Mouse (Mus musculus) spleen, adult 2 months (tissue): ENCODE measurements around the gene Fndc8. TPM values are rescaled to one million over a fixed set of nuclear protein-coding genes. Genes with fewer than 3 reads are reported as not detected.
A peak's percentile ranks its signal among the peaks of the same experiment; 100 is the strongest.

Experiments
- DNase-seq, 2 experiments: peaks; one replicate each; pipeline versions ENCODE4 v3.0.0 to v3.0.0-alpha.2; 2012 to 2021; ENCODE audit warnings: low spot score in 2 of 2, low read depth in 1 of 2
- H3K27ac ChIP-seq: fragments of 200-500 bp; 2 replicates; pipeline ENCODE4 v1.5.1; 2012; ENCODE audit warnings: low read length, inconsistent platforms; ENCODE audit not compliant: insufficient read depth
- H3K27me3 ChIP-seq: fragments of 200-500 bp; 2 replicates; pipeline ENCODE4 v1.6.1; 2012; ENCODE audit warnings: mild to moderate bottlenecking, moderate library complexity, low read length, inconsistent platforms; ENCODE audit not compliant: control insufficient read depth, insufficient read depth
- H3K36me3 ChIP-seq: fragments of 200-500 bp; 2 replicates; pipeline ENCODE4 v1.6.1; 2012; ENCODE audit warnings: mild to moderate bottlenecking, low read length, inconsistent platforms; ENCODE audit not compliant: control insufficient read depth, insufficient read depth
- H3K4me1 ChIP-seq: fragments of 200-500 bp; 2 replicates; pipeline ENCODE4 v1.6.1; 2011; ENCODE audit warnings: inconsistent platforms; ENCODE audit not compliant: control insufficient read depth, insufficient read depth, insufficient read length
- H3K4me3 ChIP-seq: fragments of 200-500 bp; 2 replicates; pipeline ENCODE4 v1.5.1; 2011; ENCODE audit warnings: mild to moderate bottlenecking, inconsistent platforms; ENCODE audit not compliant: insufficient read depth, insufficient read length; ENCODE audit errors: extremely low read depth
- CTCF ChIP-seq: fragments of 200-500 bp; IDR thresholded peaks from 2 replicates; pipeline ENCODE4 v1.5.1; 2011; ENCODE audit warnings: mild to moderate bottlenecking, inconsistent platforms; ENCODE audit not compliant: insufficient read depth, insufficient read length, insufficient replicate concordance; ENCODE audit errors: extremely low read depth
- POLR2A ChIP-seq: fragments of 200-500 bp; IDR thresholded peaks from 2 replicates; pipeline ENCODE4 v1.6.1; 2011; ENCODE audit warnings: low read depth, low read length, inconsistent platforms
- WGBS: fragments of 180-500 bp; shearing (Covaris S2); methylation state at CpG from one replicate; pipeline ENCODE4 v1.1.7; 2018; 5-methylcytosine and 5-hydroxymethylcytosine counted together
- polyA plus RNA-seq: library from polyadenylated mRNA; depleted of rRNA; stranded (reverse); fragments of >200 nt; gene quantifications from 2 replicates; pipeline ENCODE4 v1.2.3, GENCODE M21; 2012; rRNA removed

Gene Fndc8
- polyA plus RNA-seq, 1 experiment, result 0.07 TPM

DNA sequence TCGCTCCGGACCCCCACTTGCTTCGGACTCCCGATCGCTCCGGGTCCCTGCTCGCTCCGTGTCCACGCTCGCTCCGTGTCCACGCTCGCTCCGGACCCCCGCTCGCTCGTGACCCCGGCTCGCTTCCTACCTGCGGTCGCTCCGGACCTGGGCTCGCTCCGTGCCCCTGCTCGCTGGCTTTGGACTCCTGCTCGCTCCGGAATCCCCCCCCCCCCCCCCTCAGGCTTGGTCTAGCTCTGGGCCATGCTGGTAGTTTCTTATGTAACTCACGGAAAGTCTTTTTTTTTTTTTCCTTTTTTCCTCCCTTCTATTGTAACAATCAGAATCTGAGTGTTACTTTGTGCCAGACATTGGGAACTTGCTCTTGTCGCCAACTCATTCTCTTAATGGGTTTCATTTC, 41.3 kb downstream of the Fndc8 start:
- TF ChIP-seq CTCF (no peak), POLR2A (no peak)
- WGBS, result 3% methylated on average over 29 of the region's 29 CpGs
- Histone ChIP-seq H3K36me3 (no peaks in the 10 kb centered on the region), H3K27me3 (peaks cover 26% of the 10 kb centered on the region), H3K27ac (no peak overlapping the region), H3K4me1 (peaks cover 7% of the 10 kb centered on the region), H3K4me3 (peak overlapping the region; percentile 50)
- DNase-seq, result no peak

DNA sequence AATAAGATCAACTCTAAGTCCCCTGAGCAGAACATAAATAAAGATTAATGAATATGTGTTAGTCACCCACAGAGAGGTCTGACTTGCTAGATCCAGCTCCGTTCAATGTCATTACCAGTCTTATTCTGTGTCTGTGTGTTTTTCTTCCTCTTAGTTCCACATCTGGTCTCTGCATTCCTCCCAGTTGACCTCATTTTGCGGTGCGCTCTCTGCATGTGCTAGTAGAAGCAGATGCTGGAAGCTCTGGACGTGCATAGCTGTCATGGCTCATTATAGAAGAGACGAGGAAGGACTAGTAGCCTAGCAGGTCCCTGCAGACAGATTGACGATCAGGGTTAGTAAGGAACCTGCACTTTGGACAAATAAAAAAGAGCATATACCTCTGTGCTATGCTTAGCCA, 51.4 kb downstream of the Fndc8 start:
- Histone ChIP-seq H3K27ac (no peak overlapping the region), H3K4me1 (0 out of 2 replicates have a peak, but pooled peaks cover 3% of the 10 kb centered on the region), H3K4me3 (no peak overlapping the region), H3K36me3 (no peaks in the 10 kb centered on the region), H3K27me3 (no peaks in the 10 kb centered on the region)
- WGBS, result 71% methylated on average over 6 of the region's 6 CpGs
- DNase-seq, result no peak
- no peak for TF ChIP-seq POLR2A
- no peak for TF ChIP-seq CTCF

DNA sequence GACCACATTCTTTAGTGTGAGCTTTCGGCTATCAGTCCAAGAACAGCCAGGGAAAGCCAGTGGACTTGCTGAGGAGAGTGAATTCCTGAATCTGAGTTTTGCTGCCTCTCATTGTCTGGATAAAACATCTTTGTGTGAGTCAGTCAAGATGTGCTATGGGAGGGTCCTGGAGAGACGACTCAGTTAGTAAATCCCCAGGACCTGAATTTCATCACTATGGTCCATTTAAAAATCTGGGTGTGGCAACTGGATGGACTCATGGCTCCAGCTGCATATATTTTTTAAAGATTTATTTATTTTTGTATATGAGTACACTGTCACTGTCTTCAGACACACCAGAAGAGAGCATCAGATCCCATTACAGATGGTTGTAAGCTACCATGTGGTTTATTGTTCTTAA, 53.7 kb downstream of the Fndc8 start:
- Histone ChIP-seq H3K27me3 (no peaks in the 10 kb centered on the region), H3K4me1 (0 out of 2 replicates have a peak, but pooled peaks cover 3% of the 10 kb centered on the region), H3K27ac (no peak overlapping the region), H3K36me3 (no peaks in the 10 kb centered on the region), H3K4me3 (no peak overlapping the region)
- no peak for TF ChIP-seq POLR2A
- TF ChIP-seq CTCF, result no peak
- WGBS, result 81% methylated on average over 2 of the region's 2 CpGs
- DNase-seq, result no peak

DNA sequence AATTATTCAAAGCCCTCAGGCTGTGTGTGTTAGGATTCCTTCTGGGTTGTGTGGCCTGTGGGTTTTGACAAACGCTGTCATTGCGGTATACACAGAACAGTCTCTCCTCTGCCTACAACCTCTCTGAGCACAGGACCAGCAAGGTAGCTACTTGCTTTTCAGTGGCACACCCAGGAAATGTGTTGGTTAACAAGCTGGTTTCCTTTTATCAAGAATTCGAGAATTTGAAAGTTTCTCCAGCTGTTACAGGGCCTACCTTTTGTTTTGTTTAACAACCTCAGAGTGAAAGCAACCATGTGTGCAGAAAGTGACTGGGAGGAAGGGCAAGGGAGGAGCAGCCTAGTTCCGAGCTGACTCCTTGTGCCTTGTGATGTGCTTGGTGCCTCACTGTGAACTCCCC, 55.5 kb downstream of the Fndc8 start:
- no peak for TF ChIP-seq POLR2A
- peak; percentile 21 to 60 for DNase-seq
- WGBS, result 29% methylated on average over 4 of the region's 4 CpGs

DNA sequence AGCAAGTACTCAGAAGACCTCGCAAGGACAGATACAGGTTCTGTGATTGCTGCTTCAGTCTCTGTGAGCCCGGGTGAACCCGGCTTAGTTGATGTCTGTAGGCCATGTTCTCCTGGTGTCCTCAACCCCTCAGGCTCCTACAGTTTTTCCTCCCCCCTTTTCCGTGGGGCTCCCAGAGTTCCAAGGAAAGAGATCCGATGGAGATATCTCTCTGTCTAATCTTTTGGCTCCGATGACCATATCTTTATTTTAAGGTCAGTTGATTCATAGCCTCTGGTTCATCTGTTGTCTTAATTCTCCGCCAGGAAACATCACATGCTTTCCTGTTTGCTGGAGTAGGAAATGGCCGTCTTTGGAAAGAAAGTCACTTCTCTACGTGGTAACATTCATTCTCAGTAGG, 57.1 kb downstream of the Fndc8 start:
- Histone ChIP-seq H3K27me3 (no peaks in the 10 kb centered on the region), H3K4me3 (no peak overlapping the region), H3K4me1 (peaks cover 5% of the 10 kb centered on the region; the same call in 1 of the 2 replicates), H3K36me3 (no peaks in the 10 kb centered on the region), H3K27ac (peak overlapping the region; percentile 13; the same call in 1 of the 2 replicates)
- no peak for TF ChIP-seq POLR2A
- TF ChIP-seq CTCF, result no peak
- 90% methylated on average over 9 of the region's 9 CpGs for WGBS
- no peak for DNase-seq

More for the DNA sequence above, 55.5 kb downstream of the Fndc8 start:
- Histone ChIP-seq H3K4me3 (no peak overlapping the region), H3K36me3 (no peaks in the 10 kb centered on the region), H3K27me3 (no peaks in the 10 kb centered on the region), H3K4me1 (peaks cover 3% of the 10 kb centered on the region; the same call in 1 of the 2 replicates), H3K27ac (peak overlapping the region; percentile 30)

Other genes starting within 250 kb of the Fndc8 start
- gene Cct6b, start 127.8 kb upstream of the Fndc8 start, polyA plus RNA-seq, result 0.07 and 0.09 TPM in 2 replicates
- gene Zfp830, start 127.8 kb upstream of the Fndc8 start, polyA plus RNA-seq, result 5.1 and 5.7 TPM in 2 replicates
- gene Lig3, start 111.0 kb upstream of the Fndc8 start, polyA plus RNA-seq, result 5.9 and 6.4 TPM in 2 replicates
- gene Rffl, start 20.9 kb upstream of the Fndc8 start, polyA plus RNA-seq, result 12.0 and 13.3 TPM in 2 replicates
- gene Rad51d, start 1.5 kb upstream of the Fndc8 start, polyA plus RNA-seq, result 10.9 and 11.8 TPM in 2 replicates
- gene Nle1, start 16.3 kb downstream of the Fndc8 start, polyA plus RNA-seq, result 53.5 and 61.3 TPM in 2 replicates
- gene Unc45b, start 18.4 kb downstream of the Fndc8 start, polyA plus RNA-seq, result 0.31 and 0.82 TPM in 2 replicates
- 3.1 and 3.4 TPM in 2 replicates for gene Slfn5, start 59.2 kb downstream of the Fndc8 start, polyA plus RNA-seq
- gene Slfn9, start 99.7 kb downstream of the Fndc8 start, polyA plus RNA-seq, result 1.5 and 1.6 TPM in 2 replicates
- gene Slfn8, start 128.7 kb downstream of the Fndc8 start, polyA plus RNA-seq, result 3.4 and 3.5 TPM in 2 replicates
- 28.7 and 31.8 TPM in 2 replicates for gene Slfn2, start 173.0 kb downstream of the Fndc8 start, polyA plus RNA-seq
- 11.2 and 12.1 TPM in 2 replicates for gene Slfn1, start 224.7 kb downstream of the Fndc8 start, polyA plus RNA-seq